Mouse (Mus musculus): ENCODE results near the gene Efhd2. TPM values are rescaled to one million over a fixed set of nuclear protein-coding genes. Genes with fewer than 3 reads are reported as not detected.

Gene Efhd2
- total RNA-seq, 1 experiment = 9.2 TPM

DNA sequence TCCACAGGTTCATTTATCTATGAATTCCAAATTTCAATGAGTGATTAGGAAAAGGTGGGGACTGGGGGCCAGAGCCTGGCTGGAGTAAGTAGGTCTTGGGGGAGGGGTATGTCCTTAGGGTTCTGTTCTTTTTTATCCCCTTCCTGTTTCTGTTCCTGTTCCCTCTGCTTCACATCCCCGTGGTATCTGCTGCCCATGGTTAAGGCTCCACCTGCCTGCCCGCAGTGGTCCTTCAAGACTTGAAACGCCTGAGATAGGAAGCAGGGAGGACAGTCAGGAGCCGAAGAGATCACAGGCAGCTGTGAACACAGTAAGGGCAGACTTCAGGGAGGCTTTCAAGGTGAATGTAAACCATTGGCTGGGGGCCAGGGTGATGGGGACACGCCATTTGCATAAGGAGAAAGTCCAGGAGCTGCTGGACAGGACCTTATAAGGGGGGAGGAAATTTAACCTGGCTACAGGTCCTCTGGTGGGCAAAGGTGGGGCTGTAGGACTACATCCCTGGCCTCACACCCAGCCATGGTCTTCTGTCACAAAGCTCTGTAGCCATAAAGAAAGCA lies 40.1 kb downstream of the Efhd2 start:
- Histone ChIP-seq H3K9ac (ENCODE audit: insufficient read depth, low read depth, low read length, poor library complexity, severe bottlenecking) (no peak overlapping the region), H3K27ac (ENCODE audit: insufficient read depth, low read depth, low read length, poor library complexity, severe bottlenecking) (no peak overlapping the region), H3K36me3 (ENCODE audit: control insufficient read depth, insufficient read depth, low read length, poor library complexity, severe bottlenecking) (no peaks in the 10 kb centered on the region), H3K4me3 (ENCODE audit: insufficient read depth in 1 of 2, low read depth in 1 of 2, low read length in 2 of 2, poor library complexity in 1 of 2, severe bottlenecking in 1 of 2) (no peak overlapping the region), H3K9me3 (ENCODE audit: control insufficient read depth, insufficient read depth, low read depth, low read length) (no peaks in the 10 kb centered on the region), H3K4me1 (ENCODE audit: control insufficient read depth in 2 of 2, insufficient read depth in 2 of 2, low read length in 2 of 2, poor library complexity in 1 of 2) (peaks cover 0 to 10% of the 10 kb centered on the region in 2 experiments; a peak in 1 of 4 replicates)
- in situ Hi-C loops (cut with MboI; ENCODE audit: low sequenced_read_pairs in 2 of 2, unreplicated experiment in 2 of 2) = no loop called here
- DNase-seq (ENCODE audit: low read depth, low spot score) = no peak
- TF ChIP-seq MAFK (IDR thresholded peaks at IDR 0.05; ENCODE audit: insufficient read depth, low read depth, low read length) = no peak
- TF ChIP-seq HCFC1 (IDR thresholded peaks at IDR 0.05; ENCODE audit: borderline replicate concordance, insufficient read depth, low read length) = no peak
- TF ChIP-seq CHD2 (IDR thresholded peaks at IDR 0.05; ENCODE audit: low read depth, low read length) = no peak
- TF ChIP-seq ZNF384 (IDR thresholded peaks at IDR 0.05; ENCODE audit: low read depth, low read length) = no peak
- TF ChIP-seq ZC3H11A (IDR thresholded peaks at IDR 0.05; ENCODE audit: borderline replicate concordance, low read depth, low read length) = no peak

DNA sequence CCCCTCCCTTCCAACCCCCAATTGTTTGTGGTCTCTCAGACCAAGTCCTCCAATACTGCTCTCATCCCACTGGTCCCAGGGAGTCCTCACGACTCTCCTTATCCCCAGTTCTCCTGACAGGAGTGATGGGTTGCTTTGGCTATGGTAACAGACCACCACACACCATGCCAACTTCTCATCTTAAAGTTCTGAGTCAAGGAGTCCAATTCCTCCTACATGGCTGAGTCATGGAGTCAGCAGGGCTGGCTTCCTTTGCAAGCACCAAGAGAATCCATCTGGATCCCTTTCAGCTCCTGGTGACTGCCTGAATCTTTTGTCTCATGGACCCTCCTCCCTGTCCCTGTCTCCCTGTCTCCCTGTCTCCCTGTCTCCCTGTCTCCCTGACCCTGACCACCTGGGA lies 40.8 kb downstream of the Efhd2 start:
- Histone ChIP-seq H3K9ac (ENCODE audit: insufficient read depth, low read depth, low read length, poor library complexity, severe bottlenecking) (no peak overlapping the region), H3K4me1 (ENCODE audit: control insufficient read depth in 2 of 2, insufficient read depth in 2 of 2, low read length in 2 of 2, poor library complexity in 1 of 2) (peaks cover 0 to 10% of the 10 kb centered on the region in 2 experiments; a peak in 1 of 4 replicates), H3K36me3 (ENCODE audit: control insufficient read depth, insufficient read depth, low read length, poor library complexity, severe bottlenecking) (no peaks in the 10 kb centered on the region), H3K9me3 (ENCODE audit: control insufficient read depth, insufficient read depth, low read depth, low read length) (no peaks in the 10 kb centered on the region), H3K4me3 (ENCODE audit: insufficient read depth in 1 of 2, low read depth in 1 of 2, low read length in 2 of 2, poor library complexity in 1 of 2, severe bottlenecking in 1 of 2) (no peak overlapping the region), H3K27ac (ENCODE audit: insufficient read depth, low read depth, low read length, poor library complexity, severe bottlenecking) (no peak overlapping the region)
- TF ChIP-seq CHD2 (IDR thresholded peaks at IDR 0.05; ENCODE audit: low read depth, low read length) (no peak), MAFK (IDR thresholded peaks at IDR 0.05; ENCODE audit: insufficient read depth, low read depth, low read length) (no peak), HCFC1 (IDR thresholded peaks at IDR 0.05; ENCODE audit: borderline replicate concordance, insufficient read depth, low read length) (no peak), ZC3H11A (IDR thresholded peaks at IDR 0.05; ENCODE audit: borderline replicate concordance, low read depth, low read length) (no peak), ZNF384 (IDR thresholded peaks at IDR 0.05; ENCODE audit: low read depth, low read length) (no peak)
- in situ Hi-C loops (cut with MboI; ENCODE audit: low sequenced_read_pairs in 2 of 2, unreplicated experiment in 2 of 2) = no loop called here
- DNase-seq (ENCODE audit: low read depth, low spot score) = no peak

DNA sequence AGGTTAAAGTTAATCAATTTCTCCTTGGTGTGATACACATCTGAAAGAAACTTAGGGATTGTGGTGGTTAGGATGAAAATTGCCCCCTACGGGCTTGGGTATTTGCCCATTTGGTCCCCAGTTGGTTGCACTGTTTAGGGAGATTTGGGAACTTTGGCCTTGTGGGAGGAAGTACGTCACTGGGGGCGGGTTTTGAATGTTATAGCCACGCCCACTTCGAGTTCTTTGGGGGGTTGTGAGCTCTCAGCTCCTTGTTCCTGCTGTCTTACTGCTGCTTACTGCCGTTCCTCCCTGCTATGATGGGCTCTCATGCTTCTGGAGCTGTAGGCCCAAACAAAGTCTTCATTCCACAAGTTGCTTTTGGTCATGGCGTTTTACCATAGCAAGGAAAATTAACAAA lies 43.4 kb downstream of the Efhd2 start:
- no peak for DNase-seq (ENCODE audit: low read depth, low spot score)
- no peak for TF ChIP-seq ZNF384 (IDR thresholded peaks at IDR 0.05; ENCODE audit: low read depth, low read length)
- no peak for TF ChIP-seq CHD2 (IDR thresholded peaks at IDR 0.05; ENCODE audit: low read depth, low read length)
- no peak for TF ChIP-seq ZC3H11A (IDR thresholded peaks at IDR 0.05; ENCODE audit: borderline replicate concordance, low read depth, low read length)
- no peak for TF ChIP-seq MAFK (IDR thresholded peaks at IDR 0.05; ENCODE audit: insufficient read depth, low read depth, low read length)
- TF ChIP-seq HCFC1 (IDR thresholded peaks at IDR 0.05; ENCODE audit: borderline replicate concordance, insufficient read depth, low read length) = no peak
- Histone ChIP-seq H3K36me3 (ENCODE audit: control insufficient read depth, insufficient read depth, low read length, poor library complexity, severe bottlenecking) (no peaks in the 10 kb centered on the region), H3K27ac (ENCODE audit: insufficient read depth, low read depth, low read length, poor library complexity, severe bottlenecking) (no peak overlapping the region), H3K4me3 (ENCODE audit: insufficient read depth in 1 of 2, low read depth in 1 of 2, low read length in 2 of 2, poor library complexity in 1 of 2, severe bottlenecking in 1 of 2) (peak overlapping the region in 1 of 2 experiments; percentile 64; a peak in 2 of 4 replicates), H3K9ac (ENCODE audit: insufficient read depth, low read depth, low read length, poor library complexity, severe bottlenecking) (no peak overlapping the region), H3K4me1 (ENCODE audit: control insufficient read depth in 2 of 2, insufficient read depth in 2 of 2, low read length in 2 of 2, poor library complexity in 1 of 2) (peaks cover 0 to 10% of the 10 kb centered on the region in 2 experiments; a peak in 1 of 4 replicates), H3K9me3 (ENCODE audit: control insufficient read depth, insufficient read depth, low read depth, low read length) (no peaks in the 10 kb centered on the region)
- in situ Hi-C loops (cut with MboI; ENCODE audit: low sequenced_read_pairs in 2 of 2, unreplicated experiment in 2 of 2) = no loop called here

DNA sequence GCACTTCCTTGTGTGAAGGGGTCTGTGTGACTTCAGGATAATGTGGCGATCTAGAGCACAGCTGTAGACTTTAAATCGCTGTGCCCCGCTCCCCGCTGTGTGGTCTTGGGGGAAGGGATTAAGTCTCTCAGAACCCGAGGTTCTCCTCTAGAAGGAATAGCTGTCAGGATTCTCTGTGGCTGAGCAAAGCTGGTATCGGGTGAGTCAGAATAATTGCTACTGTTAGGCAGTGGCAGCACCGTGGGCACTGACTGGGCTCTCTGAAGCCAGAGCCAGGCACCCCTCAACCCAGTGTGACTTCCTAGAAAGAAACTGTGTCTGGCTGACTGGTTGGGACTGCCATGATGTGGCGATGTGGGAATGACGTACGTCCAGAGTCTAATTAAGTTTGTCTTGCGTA lies 44.3 kb downstream of the Efhd2 start:
- in situ Hi-C loops (cut with MboI; ENCODE audit: low sequenced_read_pairs in 2 of 2, unreplicated experiment in 2 of 2) = no loop called here
- no peak for TF ChIP-seq ZC3H11A (IDR thresholded peaks at IDR 0.05; ENCODE audit: borderline replicate concordance, low read depth, low read length)
- TF ChIP-seq ZNF384 (IDR thresholded peaks at IDR 0.05; ENCODE audit: low read depth, low read length) = no peak
- no peak for TF ChIP-seq CHD2 (IDR thresholded peaks at IDR 0.05; ENCODE audit: low read depth, low read length)
- no peak for TF ChIP-seq MAFK (IDR thresholded peaks at IDR 0.05; ENCODE audit: insufficient read depth, low read depth, low read length)
- Histone ChIP-seq H3K4me3 (ENCODE audit: insufficient read depth in 1 of 2, low read depth in 1 of 2, low read length in 2 of 2, poor library complexity in 1 of 2, severe bottlenecking in 1 of 2) (no peak overlapping the region), H3K27ac (ENCODE audit: insufficient read depth, low read depth, low read length, poor library complexity, severe bottlenecking) (no peak overlapping the region), H3K9ac (ENCODE audit: insufficient read depth, low read depth, low read length, poor library complexity, severe bottlenecking) (no peak overlapping the region), H3K36me3 (ENCODE audit: control insufficient read depth, insufficient read depth, low read length, poor library complexity, severe bottlenecking) (no peaks in the 10 kb centered on the region), H3K9me3 (ENCODE audit: control insufficient read depth, insufficient read depth, low read depth, low read length) (no peaks in the 10 kb centered on the region), H3K4me1 (ENCODE audit: control insufficient read depth in 2 of 2, insufficient read depth in 2 of 2, low read length in 2 of 2, poor library complexity in 1 of 2) (peaks cover 0 to 10% of the 10 kb centered on the region in 2 experiments; a peak in 1 of 4 replicates)
- no peak for DNase-seq (ENCODE audit: low read depth, low spot score)
